Mouse (Mus musculus) megakaryocyte, embryonic 14.5 days (primary cell): ENCODE results near the gene Htr5a.

ENCODE experiments used
- FLI1 ChIP-seq: IDR thresholded peaks from 2 replicates; pipeline ENCODE4 v1.6.1; 2012; ENCODE audit warnings: low read length, inconsistent platforms, mixed read lengths
- GATA1 ChIP-seq: IDR thresholded peaks from 3 replicates; pipeline ENCODE4 v1.6.1; 2012; ENCODE audit warnings: mixed read lengths, low read length, inconsistent platforms, borderline replicate concordance

DNA sequence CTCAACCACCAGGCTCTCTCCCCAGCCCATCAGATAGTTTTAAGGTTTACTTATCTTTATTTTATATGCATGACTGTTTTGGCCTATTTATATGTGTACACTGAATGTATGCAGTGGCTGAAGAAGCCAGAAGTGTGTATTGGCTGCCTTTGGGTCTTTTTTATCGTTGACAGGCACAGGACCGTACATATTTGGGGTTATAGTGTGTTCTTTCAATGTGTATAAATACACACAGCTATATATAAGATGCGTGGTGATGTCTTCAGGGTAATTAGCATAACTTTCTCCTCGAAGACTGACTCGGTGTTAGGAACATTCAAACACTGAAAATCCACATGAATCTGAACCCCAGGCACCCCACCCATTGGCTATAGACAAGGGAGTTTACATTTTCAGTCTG is 32.3 kb downstream of the Htr5a start:
- TF ChIP-seq GATA1 (no peak), FLI1 (no peak)
